Mouse (Mus musculus): ENCODE measurements at regions not wholly inside any gene's neighbourhood (a gene's known extent, or its start where the extent isn't known, plus 50 kb on each side); places are given as distances from the start of the nearest gene placed in this dataset.

GRCm38 (mm10) chr1:50646931-50647674 is 253.3 kb upstream of the Tmeff2 start:
- TF ChIP-seq CTCF (IDR thresholded peaks at IDR 0.05; ENCODE audit: low read depth) (no peak), EP300 (IDR thresholded peaks at IDR 0.05; ENCODE audit: low read depth) (no peak)

Measured in liver, embryonic 14.5 days (tissue).